Mouse (Mus musculus): Measurements from ENCODE around the gene Zrsr2.

Gene Zrsr2

DNA sequence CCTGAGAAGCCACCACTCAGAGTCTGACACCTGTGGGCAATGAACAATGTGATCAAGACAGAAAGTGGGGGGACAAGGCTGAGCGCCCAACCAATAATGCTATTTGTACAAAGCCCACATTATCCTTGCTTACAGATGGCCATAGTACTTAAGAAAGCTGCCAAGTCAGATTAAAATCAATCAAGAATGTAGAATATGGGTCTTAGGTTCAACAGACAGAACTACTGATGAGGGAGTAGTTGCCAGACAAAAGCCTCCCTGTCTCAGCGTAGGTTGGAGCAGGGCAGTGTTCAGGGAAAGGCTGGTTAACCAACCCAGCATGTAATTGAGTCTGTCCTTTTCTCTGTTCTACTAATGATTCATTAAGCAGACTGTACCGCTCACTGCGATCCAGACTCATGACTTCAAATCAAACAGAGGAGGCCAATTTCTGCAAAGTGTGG is 72.9 kb downstream of the Zrsr2 start:
- DNase-seq (ENCODE audit: extremely low spot score): no peak
